Mouse (Mus musculus) kidney, adult 11 months (tissue): Measurements from ENCODE around the gene Gm7030.
"Not testable (repeated sequence)": the region's sequence is repeated elsewhere in the genome, so short reads cannot be mapped to it uniquely, and the experiment has no call there.

Experiments used
- DNase-seq: peaks from one replicate; pipeline ENCODE4 v3.0.0; 2022

Gm7030 gene

DNA sequence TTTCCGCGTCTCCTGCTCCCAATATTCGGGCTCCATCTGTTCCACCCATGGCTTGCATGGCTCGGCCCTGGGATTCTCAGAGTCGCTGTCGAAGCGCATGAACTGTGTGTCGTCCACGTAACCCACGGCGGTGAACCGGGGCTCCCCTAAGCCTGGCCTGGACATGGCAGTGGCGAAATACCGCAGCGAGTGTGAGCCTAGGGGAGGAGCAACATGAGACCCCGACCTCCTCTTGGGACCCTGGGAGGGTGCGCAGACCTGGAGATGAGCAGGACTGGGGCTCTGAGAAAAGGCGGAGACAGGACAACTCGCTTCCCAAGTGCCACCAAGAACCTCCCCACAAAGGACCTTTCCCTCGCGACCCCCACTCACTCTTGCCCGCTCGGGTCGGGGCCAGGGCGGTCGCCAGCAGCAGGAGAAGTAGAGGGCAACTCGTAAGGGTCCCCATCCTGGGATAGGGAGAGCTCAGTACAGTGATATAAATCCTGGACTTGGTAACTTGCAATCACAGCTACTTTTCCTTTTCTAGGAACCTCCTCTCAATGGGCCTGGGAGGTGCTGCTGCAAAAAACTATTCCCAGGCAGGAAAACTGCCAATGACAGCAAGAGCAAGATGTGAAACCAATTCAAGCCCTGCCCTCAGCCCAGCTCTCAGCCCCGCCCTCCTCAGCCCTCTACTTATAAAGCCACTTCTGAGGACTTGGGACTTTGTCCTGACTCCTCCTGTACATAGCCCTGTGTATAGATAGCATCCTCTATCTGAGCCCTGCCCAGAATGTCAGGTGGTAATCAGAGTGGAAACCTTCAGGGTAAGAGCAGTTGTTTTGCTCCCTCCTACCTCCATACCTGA is at the start of gene Gm7030:
Gm7030 (minus strand) TSS at position 458 of the 850 bp plus-strand sequence.
- DNase-seq = peak; percentile 65

DNA sequence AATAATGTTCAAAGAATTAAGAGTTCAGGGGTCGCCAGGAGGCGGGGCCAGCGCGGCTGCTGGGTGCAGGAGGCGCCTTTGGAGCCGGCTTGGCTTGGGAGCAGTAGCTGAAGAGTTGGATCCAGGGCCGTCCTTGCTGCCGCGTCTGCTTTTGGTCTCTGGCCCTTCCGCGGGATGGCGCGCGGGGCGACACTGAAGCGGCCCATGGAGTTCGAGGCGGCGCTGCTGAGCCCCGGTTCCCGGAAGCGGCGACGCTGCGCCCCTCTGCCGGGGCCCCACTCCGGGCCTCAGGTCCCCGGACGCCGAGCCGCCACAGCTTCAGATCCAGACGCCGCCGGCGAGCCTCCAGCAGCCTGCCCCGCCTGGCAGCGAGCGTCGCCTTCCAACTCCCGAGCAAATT is 49.7 kb upstream of the Gm7030 start:
- not testable (repeated sequence) for DNase-seq

DNA sequence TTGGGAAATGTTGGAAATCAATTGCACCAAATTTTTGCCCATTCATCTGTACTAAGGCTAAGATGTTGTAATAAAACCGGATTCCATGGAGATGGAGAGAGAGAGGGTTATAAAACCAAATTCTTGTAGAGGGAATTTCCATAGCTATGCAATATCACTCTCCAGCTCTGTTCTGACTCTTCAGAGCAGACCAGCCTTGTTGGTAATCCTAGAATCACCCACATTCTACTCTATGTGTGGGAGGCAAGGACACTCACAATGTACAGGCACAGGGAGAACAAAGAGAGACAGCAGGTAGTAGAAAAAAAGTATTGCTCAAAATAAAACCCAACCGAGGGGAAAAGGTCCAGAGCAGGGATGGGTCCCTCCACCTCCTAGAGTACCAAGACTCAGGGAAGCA is 46.9 kb upstream of the Gm7030 start:
- not testable (repeated sequence) for DNase-seq

DNA sequence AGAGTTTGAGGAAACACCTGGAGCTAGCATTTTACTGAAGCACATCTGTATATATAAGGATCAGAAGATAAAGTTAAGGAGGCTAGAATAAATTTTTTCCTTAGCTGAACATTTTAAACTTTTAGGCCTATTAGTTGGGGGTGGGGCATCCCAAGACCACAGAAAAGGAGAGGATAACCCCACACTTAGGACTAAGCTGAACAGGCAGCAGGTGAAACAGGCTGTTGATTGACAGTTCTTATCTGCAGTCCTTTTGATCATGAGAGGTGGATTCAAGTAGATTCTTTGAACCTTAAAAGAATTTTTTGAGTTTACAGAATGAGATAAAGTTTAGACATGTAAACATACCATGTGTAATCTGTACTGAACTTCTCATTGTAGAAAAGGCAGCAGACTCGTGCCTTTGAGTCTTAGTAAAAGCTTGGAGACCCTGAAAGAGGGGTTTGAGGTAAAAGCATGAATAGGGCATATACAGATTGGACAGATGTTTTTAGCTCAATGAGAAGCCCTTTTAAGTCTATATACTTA is 41.1 kb upstream of the Gm7030 start:
- DNase-seq = no peak

DNA sequence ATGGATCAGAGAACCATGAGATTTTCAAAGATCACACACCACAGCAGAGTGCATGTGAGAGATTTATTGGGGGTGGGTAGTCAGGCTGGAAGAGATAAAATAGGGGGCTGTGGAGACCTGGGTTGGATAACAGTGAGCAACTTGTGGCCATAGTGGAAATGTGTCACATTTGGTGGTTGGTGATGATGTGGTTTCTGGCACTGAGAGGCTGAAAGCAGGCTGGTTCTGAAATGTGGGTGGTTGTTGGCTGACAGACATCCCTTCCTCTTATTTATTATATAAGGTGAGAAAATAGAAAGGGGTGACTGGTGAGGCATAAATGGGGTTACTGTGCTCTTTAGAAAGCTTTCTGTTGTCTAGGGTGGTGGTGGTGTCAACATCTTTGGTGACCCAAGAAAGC is 40.5 kb upstream of the Gm7030 start:
- DNase-seq = no peak

DNA sequence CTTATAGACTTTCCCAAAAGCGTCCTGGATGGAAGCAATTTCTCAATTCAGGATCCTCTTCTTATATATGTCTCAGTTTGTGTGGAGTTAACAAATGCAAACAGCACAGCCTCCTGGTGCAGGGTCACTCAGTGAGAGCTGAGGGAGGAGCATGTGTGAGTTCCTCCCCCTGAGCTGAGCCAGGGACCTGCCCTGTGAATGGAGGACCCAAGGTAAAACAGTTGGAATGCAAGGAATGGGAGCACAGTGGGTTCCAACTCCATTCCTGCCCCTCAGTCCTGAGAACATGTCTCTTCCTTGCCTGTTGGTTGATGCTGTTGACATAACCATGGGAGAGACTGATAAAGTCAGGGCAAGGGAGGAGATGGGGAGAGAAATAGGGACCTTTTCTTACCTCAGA is 39.9 kb upstream of the Gm7030 start:
- DNase-seq = not testable (repeated sequence)

DNA sequence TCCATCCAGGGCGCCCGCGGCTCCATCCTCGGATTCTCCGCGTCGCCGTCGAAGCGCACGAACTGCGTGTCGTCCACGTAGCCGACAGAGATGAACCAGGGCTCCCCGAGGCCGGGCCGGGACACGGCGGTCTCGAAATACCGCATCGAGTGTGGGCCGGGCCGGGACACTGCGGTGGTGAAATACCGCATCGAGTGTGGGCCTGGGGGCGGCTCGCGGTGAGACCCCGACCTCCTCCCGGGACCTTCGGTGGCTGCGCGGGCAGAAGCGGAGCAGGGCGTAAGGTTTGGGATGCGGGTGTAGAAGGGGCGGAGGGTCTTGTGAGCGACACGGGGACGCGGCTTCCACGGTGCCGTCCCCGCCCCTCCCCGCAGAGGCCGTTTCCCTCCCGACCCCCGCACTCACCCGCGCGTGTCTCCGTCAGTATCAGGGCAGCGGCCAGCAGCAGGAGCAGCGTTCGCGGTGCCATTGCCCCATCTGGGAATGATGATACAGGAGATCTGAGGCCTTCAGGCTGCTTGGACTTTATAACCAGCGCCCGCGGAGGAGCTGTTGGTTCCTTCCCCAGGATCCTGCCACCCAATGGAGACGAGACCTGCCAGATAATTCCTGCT is 38.9 kb upstream of the Gm7030 start, which contains the start of gene Gm8909:
Gm8909 (minus strand) TSS at position 499 of the 614 bp plus-strand sequence.
- no peak for DNase-seq

DNA sequence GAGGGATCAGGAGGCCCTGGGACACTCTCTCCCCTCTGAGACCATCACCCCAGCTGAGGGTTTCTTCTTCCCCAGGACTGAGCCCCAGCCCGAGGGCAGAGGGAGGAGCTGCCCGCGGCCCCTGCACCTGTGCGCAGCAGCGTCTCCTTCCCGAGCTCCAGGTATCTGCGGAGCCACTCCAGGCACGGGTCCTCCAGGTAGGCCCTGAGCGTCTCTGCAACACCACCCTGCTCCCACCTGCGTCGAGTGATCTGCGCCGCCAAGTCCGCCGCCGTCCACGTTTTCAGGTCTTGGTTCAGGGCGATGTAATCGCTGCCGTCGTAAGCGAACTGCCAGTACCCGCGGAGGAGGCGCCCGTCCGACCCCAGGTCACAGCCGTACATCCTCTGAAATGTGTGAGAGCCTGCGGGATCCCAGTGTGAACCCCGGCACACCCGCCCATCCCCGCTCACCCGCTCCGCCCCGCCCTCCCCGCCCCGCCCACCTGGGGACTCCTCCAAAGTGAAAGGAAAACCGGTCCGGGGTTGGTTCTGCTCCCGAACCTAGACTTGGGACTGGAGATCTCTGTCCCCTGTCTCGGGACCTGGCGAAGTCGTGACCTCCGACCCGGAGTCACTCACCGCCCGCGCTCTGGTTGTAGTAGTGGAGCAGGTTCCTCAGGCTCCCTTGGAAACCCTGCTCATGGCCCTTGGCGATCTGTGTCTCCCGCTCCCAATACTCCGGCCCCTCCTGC is 38.2 kb upstream of the Gm7030 start:
- no peak for DNase-seq

DNA sequence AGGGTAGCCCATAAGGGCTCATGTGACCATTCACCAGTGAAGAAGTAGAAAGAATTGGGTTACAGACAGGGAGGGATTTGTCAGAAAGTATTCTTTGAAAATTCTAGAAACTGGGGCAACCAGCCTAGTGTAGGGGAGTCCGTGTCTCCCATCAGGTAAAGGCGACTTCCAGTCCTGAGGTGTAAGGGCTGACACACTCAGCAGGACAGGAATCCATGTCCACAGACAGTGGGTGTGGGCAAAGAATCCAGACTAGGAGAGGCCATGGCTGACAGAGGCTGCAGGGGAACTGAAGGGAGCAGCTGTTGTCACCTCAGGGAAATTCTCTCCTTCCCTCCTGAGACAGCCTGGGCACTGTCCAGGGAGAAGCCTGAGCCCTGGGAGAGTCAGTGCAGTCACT is 37.7 kb upstream of the Gm7030 start:
- DNase-seq = not testable (repeated sequence)

DNA sequence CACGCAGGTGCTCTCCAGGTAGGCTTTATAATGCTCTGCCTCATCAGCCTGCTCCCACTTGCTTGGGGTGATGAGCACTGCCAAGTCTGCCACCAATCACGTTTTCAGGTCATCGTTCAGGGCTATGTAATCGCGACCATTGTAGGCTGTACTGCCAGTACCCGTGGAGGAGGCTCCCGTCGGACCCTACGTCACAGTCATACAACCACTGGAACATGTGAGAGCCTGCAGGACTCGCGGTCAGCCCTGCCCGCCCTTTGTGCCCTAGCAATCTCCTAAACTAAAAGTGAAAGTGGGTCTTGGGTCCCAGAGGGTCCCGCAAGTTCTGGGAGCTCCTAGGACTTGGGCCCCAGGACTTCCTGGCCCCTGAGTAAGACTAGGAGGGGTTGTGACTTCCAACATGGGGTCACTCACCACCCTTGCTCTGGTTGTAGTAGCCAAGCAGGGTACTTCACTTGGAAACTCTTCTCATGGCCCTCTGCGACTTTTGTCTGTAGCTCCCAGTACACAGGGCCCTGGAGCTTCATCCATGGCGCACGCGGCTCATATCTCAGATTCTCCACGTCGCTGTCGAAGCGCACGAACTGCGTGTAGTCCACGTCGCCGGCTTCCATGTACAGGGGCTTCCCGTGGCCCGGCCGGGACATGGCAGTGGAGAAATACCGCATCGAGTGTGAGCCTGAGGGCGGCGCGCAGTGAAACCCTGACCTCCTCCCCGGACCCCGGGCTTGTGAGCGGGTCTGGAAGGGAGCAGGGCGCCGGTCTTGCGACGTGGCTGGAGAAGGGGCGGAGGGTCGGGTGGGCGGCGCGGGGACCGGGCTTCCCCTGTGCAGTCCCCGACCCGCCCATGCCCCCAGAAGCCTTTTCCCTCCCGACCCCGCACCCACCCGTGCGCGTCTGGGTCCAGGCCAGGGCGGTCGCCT is 32.2 kb upstream of the Gm7030 start:
- no peak for DNase-seq

DNA sequence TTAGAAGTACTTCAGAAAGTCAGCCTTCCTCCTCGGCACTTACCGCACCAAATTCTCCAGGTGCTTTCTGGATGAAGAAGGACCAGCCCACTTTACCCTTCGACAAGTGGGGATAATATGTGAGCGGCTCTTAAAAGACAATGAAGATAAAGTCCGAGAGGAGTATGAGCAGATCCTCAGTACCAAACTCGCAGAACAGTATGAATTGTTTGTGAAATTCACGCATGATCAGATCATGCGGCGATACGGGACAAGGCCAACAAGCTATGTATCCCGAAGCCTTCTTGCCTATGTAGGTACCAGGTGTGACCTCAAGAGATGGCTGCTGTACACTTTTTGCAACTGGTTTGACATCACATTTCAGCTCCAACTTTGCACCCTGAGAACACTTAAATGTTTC is 29.0 kb upstream of the Gm7030 start:
- DNase-seq = not testable (repeated sequence)

DNA sequence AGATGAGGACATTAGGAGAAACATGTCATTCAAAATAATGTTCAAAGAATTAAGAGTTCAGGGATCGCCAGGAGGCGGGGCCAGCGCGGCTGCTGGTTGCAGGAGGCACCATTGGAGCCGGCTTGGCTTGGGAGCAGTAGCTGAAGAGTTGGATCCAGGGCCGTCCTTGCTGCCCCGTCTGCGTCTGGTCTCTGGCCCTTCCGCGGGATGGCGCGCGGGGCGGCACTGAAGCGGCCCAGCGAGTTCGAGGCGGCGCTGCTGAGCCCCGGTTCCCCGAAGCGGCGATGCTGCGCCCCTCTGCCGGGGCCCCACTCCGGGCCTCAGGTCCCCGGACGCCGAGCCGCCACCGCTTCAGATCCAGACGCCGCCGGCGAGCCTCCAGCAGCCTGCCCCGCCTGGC is 28.6 kb upstream of the Gm7030 start:
- not testable (repeated sequence) for DNase-seq

DNA sequence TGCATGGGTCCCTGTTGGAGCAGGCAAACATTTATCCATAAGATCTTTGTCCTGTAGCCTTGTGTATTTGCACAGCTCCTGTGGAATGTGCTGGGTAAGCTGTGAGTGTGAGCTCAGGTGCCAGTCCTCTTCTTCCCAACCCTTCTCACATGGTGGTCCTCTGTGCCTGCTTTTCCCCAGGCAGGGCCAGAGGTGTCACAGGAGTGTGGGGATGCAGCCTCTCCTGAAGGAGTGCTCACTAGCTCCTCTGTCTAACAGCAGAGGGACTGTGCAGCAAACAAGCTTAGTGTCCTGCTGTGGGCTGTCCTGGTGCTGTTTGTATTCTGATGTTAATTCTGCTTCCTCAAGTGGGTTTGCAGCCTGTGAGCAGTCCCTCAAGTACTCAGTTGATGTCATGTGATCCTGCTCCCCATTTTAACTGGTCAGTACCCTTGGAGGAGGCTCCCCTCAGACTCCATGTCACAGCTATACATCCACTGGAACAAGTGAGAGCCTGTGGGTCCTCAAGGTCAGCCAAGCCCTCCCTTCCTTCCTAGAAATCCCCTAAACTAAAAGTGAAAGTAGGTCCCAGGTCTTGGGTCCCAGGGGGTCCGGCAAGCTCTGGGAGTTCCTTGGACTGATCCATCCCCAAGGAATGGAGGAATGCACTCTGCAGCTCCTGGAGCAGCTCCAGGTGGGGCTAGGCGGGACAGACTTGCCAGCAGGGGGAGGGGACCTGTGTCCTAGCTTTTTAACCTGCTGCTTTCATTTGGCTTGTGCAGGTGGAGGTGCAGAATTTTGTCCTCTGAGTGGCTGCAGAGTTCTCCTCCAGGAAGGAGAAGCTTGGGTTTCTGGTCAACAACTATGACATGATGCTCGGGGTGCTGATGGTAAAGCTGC is 25.3 kb upstream of the Gm7030 start:
- DNase-seq = no peak

DNA sequence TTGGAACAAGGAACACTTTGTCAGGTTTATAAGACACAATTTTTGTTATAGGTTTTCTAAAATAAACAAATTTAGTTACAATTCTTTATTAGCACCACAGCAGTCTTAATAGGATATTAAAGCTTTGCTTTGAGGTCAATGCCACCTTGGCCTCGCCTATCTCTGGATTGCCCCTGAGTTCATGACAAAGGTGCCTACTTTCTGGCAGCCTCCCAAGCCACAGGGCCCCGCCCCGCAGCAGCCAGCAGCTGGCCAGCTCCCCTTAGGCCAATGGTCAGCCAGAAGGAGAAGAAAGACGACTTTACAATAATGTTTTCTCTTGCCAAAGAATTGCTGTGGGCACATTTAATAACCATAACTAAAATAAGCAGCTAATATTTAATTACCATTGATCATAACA is 22.0 kb upstream of the Gm7030 start:
- DNase-seq = not testable (repeated sequence)

DNA sequence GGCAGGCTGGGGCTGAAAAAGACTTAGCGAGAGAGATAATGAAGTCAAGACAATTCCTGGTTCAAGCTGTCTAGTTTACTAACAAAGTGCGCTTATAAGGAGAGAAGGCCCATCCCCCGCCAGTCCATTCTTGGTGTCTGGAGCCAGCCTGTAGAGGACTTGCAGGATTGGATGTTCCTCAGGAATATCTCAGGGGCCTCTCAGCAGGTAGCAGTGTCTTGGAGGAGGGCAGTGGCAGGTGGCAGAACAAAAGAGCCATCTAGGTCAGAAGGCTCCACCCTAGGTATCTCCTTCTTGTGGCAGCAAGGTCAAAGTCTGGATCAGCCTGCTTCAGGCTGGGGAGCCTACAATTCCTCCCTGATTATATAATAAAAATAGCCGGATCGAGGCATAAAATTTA is 19.2 kb upstream of the Gm7030 start:
- not testable (repeated sequence) for DNase-seq

DNA sequence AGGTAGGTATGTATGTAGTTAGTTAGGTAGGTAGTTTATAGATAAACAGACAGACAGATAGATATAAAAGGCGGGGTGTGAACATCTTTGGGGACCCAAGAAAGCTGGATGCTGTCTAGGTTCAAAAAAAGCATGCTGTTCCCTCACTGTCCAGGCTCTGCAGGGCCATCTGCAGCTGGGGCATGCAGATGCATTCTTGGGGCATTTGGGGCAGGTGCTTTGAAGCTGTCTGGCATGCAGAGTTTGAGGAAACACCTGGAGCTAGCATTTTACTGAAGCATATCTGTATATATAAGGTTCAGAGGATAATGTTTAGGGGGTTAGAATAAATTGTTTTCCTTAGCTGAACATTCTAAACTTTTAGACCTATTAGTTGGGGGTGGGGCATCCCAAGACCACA is 17.7 kb upstream of the Gm7030 start:
- not testable (repeated sequence) for DNase-seq

DNA sequence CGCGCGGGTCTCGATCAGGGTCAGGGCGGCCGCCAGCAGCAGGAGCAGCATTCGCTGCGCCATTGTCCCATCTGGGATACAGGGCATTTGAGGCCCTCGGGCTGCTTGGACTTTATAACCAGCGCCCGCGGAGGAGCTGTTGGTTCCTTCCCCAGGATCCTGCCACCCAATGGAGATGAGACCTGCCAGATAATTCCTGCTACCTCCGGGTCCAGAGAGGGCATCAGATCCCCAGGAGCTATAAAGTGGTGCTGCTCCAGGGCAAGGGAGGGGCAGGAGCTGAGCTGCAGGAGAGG is 16.6 kb upstream of the Gm7030 start:
- not testable (repeated sequence) for DNase-seq

DNA sequence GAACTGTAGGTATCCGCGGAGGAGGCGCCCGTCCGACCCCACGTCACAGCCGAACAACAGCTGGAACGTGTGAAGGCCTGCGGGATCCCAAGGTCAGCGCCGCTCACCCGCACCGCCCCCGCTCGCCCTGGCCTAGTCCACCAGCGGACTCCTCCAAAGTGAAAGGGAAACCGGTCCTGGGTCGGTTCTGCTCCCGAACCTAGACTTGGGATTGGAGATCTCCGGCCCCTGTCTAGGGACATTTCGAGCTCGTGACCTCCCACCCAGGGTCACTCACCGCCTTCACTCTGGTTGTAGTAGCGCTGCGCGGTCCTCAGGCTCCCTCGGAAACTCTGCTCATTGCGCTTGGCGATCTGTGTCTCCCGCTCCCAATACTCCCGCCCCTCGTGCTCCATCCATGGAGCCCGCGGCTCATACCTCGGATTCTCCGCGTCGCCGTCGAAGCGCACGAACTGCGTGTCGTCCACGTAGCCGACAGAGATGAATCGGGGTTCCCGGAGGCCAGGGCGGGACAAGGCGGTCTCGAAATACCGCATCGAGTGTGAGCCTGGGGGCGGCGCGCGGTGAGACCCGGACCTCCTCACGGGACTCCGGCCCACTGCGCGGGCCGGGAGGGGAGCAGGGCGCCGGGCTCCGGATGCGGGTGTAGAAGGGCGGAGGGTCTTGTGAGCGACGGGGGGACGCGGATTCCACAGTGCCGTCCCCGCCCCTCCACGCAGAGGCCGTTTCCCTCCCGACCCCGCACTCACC is 16.1 kb upstream of the Gm7030 start:
- no peak for DNase-seq

DNA sequence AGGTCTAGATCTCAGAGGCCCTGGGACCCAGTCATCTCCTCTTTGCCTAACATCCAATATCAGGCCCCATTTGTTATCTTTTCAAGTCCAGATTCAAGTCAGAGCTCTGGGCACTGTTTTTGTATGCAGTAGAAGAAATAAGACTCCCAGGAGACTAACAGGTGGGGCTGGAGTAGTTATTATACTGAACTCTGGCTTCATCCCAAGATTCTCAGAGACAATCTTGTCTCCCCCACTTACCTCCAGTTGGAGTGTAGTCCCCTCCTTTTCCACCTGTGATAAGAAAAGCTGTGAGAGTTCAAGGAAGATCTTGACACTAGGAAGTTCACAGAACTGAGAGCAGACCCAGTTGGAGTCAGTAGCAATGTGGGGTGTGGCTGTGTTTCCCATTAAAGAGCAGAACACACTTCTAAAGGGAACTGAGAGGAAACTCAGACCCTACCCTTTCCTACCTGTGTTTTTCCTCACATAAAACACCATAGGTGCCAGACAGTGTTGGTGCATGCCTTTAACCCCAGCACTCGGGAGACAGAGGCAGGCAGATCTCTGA is 7.1 kb upstream of the Gm7030 start:
- DNase-seq = not testable (repeated sequence)
